ENCODE assay signal across 8 mouse cellular contexts in the genomic region with DNA sequence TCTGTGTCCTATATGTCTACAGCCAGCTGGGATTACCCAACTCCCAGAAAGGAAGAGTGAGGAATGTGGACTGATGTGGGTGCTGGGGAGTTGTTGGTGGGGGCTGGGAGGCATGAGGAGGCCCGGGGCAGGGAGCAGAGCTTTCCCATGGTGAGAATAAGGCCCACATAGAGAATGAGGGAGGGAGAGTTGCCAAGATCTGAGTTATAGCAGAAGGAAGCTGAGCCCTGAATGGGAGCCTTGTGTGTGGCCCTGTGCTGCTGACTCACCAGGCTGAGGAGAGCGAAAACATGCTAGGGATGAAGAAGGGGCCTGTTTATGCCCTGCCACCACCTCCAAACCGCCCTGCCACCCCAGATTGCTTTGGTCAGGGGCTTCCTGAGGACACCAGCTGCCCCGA. TPM values are rescaled to one million over a fixed set of nuclear protein-coding genes. Genes with fewer than 3 reads are reported as not detected.
DNase-seq lines count a peak whose midpoint lies in the region; ATAC-seq lines count a peak whose summit lies in the region.

No protein-coding gene starts in this region.

- H3K4me3 ChIP-seq in embryonic facial prominence, embryonic 13.5 days, result no peak overlapping the region
- no peak overlapping the region for H3K4me3 ChIP-seq in hindbrain, embryonic 14.5 days (replicated peaks; ENCODE audit: low read length)
- H3K4me3 ChIP-seq in limb, embryonic 15.5 days, result no peak overlapping the region
- no peak overlapping the region for H3K4me3 ChIP-seq in stomach, embryonic 15.5 days (replicated peaks)

- 24% methylated on average over 4 of the region's 4 CpGs for WGBS in embryonic facial prominence, embryonic 13.5 days
- WGBS in hindbrain, embryonic 14.5 days, result 41% methylated on average over 4 of the region's 4 CpGs
- WGBS in limb, embryonic 15.5 days, result 20% methylated on average over 4 of the region's 4 CpGs
- WGBS in stomach, embryonic 15.5 days, result 23% methylated on average over 4 of the region's 4 CpGs

- H3K36me3 ChIP-seq in embryonic facial prominence, embryonic 13.5 days, result no peaks in the 10 kb centered on the region
- no peaks in the 10 kb centered on the region for H3K36me3 ChIP-seq in hindbrain, embryonic 14.5 days (replicated peaks; ENCODE audit: control insufficient read depth, insufficient read depth)
- H3K36me3 ChIP-seq in limb, embryonic 15.5 days, result no peaks in the 10 kb centered on the region
- no peaks in the 10 kb centered on the region for H3K36me3 ChIP-seq in stomach, embryonic 15.5 days

- H3K27ac ChIP-seq in embryonic facial prominence, embryonic 13.5 days, result peak overlapping the region; percentile 79
- H3K27ac ChIP-seq in hindbrain, embryonic 14.5 days, result peak overlapping the region; percentile 60
- peak overlapping the region; percentile 87 for H3K27ac ChIP-seq in limb, embryonic 15.5 days
- H3K27ac ChIP-seq in stomach, embryonic 15.5 days, result peak overlapping the region; percentile 70

- H3K4me1 ChIP-seq in embryonic facial prominence, embryonic 13.5 days, result peaks cover 29% of the 10 kb centered on the region
- H3K4me1 ChIP-seq in hindbrain, embryonic 14.5 days (replicated peaks; ENCODE audit: control insufficient read depth, insufficient read depth, low read length), result 0 out of 2 replicates have a peak, but pooled peaks cover 12% of the 10 kb centered on the region
- H3K4me1 ChIP-seq in limb, embryonic 15.5 days, result peaks cover 31% of the 10 kb centered on the region
- H3K4me1 ChIP-seq in stomach, embryonic 15.5 days, result peaks cover 20% of the 10 kb centered on the region

- H3K27me3 ChIP-seq in embryonic facial prominence, embryonic 13.5 days, result no peaks in the 10 kb centered on the region
- no peaks in the 10 kb centered on the region for H3K27me3 ChIP-seq in hindbrain, embryonic 14.5 days (ENCODE audit: control insufficient read depth, insufficient read depth, low read length)
- H3K27me3 ChIP-seq in limb, embryonic 15.5 days, result no peaks in the 10 kb centered on the region
- no peaks in the 10 kb centered on the region for H3K27me3 ChIP-seq in stomach, embryonic 15.5 days (replicated peaks)

- no peaks in the 10 kb centered on the region for H3K9me3 ChIP-seq in embryonic facial prominence, embryonic 13.5 days
- no peaks in the 10 kb centered on the region for H3K9me3 ChIP-seq in hindbrain, embryonic 14.5 days (ENCODE audit: control insufficient read depth, low read length)
- H3K9me3 ChIP-seq in limb, embryonic 15.5 days, result no peaks in the 10 kb centered on the region
- H3K9me3 ChIP-seq in stomach, embryonic 15.5 days, result no peaks in the 10 kb centered on the region

- peak; percentile 62; the same call in 1 of the 2 replicates for ATAC-seq in embryonic facial prominence, embryonic 13.5 days (ENCODE audit: insufficient number of reproducible peaks, insufficient read depth, low FRiP score, low TSS enrichment, low read depth)
- ATAC-seq in hindbrain, embryonic 14.5 days (ENCODE audit: low FRiP score), result peak; percentile 80
- ATAC-seq in limb, embryonic 15.5 days (ENCODE audit: insufficient number of reproducible peaks, low FRiP score, low TSS enrichment, low read depth), result peak; percentile 76
- ATAC-seq in stomach, embryonic 15.5 days (ENCODE audit: insufficient read depth, low FRiP score, low read depth), result peak; percentile 76; the same call in 1 of the 2 replicates

- no peak overlapping the region for H3K9ac ChIP-seq in embryonic facial prominence, embryonic 13.5 days
- H3K9ac ChIP-seq in hindbrain, embryonic 14.5 days, result no peak overlapping the region
- 0 out of 2 replicates have a peak overlapping the region, but pooled peaks have one; percentile 23 for H3K9ac ChIP-seq in limb, embryonic 15.5 days
- H3K9ac ChIP-seq in stomach, embryonic 15.5 days, result no peak overlapping the region

- peak; percentile 41 for DNase-seq in cerebellum, adult 9-11 months
- no peak for DNase-seq in cerebellum, adult 8-10 months
- DNase-seq in 3T3-L1 (ENCODE audit: low read depth, low spot score), result peak; percentile 95
- no peak for DNase-seq in hindbrain, embryonic 14.5 days (ENCODE audit: low spot score)
- no peak for DNase-seq in thymus, postnatal 4 days

- peak overlapping the region; percentile 7; the same call in 1 of the 2 replicates for H3K4me2 ChIP-seq in embryonic facial prominence, embryonic 13.5 days
- no peak overlapping the region for H3K4me2 ChIP-seq in hindbrain, embryonic 14.5 days (replicated peaks)
- peak overlapping the region; percentile 20; the same call in 1 of the 2 replicates for H3K4me2 ChIP-seq in limb, embryonic 15.5 days
- H3K4me2 ChIP-seq in stomach, embryonic 15.5 days, result no peak overlapping the region

RNA-seq across cellular contexts. Expression of a gene that starts 32.1 kb away (rescaled TPM):
- 1.3 and 1.8 TPM in 2 replicates for polyA plus RNA-seq in embryonic facial prominence, embryonic 13.5 days (2015; fragmentation: Nextera tagmentation; extraction: Ambion mirVana)
- polyA plus RNA-seq in hindbrain, embryonic 14.5 days (2014; fragmentation: Nextera tagmentation; extraction: Ambion mirVana), result 0.82 and 1.2 TPM in 2 replicates
- 1.2 and 1.7 TPM in 2 replicates for polyA plus RNA-seq in limb, embryonic 15.5 days (2015; fragmentation: Nextera tagmentation; extraction: Ambion mirVana)
- 2.8 and 3.6 TPM in 2 replicates for polyA plus RNA-seq in stomach, embryonic 15.5 days (2015; fragmentation: Nextera tagmentation; extraction: Ambion mirVana)

RNA-seq across cellular contexts. Expression of a gene that starts 59.1 kb away (rescaled TPM):
- 40.4 and 40.5 TPM in 2 replicates for polyA plus RNA-seq in embryonic facial prominence, embryonic 13.5 days (2015; fragmentation: Nextera tagmentation; extraction: Ambion mirVana)
- 47.1 and 55.4 TPM in 2 replicates for polyA plus RNA-seq in hindbrain, embryonic 14.5 days (2014; fragmentation: Nextera tagmentation; extraction: Ambion mirVana)
- 28.1 and 28.7 TPM in 2 replicates for polyA plus RNA-seq in limb, embryonic 15.5 days (2015; fragmentation: Nextera tagmentation; extraction: Ambion mirVana)
- 22.9 and 23.0 TPM in 2 replicates for polyA plus RNA-seq in stomach, embryonic 15.5 days (2015; fragmentation: Nextera tagmentation; extraction: Ambion mirVana)

Comparison
In these comparisons a context has a peak if more than half of its experiments do, and no peak if none do; other contexts are left out.
1. DNase-seq: peak in cerebellum, adult 9-11 months (single experiment) and 3T3-L1 (single experiment); none in cerebellum, adult 8-10 months (single experiment), hindbrain, embryonic 14.5 days (single experiment) and thymus, postnatal 4 days (single experiment).
2. H3K4me2 ChIP-seq: peak in embryonic facial prominence, embryonic 13.5 days (single experiment) and limb, embryonic 15.5 days (single experiment); none in hindbrain, embryonic 14.5 days (single experiment) and stomach, embryonic 15.5 days (single experiment).
3. Peak in every context shown above with its lines, with median percentiles within 50 percentile points of each other: ATAC-seq and H3K27ac ChIP-seq.